Mouse (Mus musculus): ENCODE results near the gene Glra4. TPM values are rescaled to one million over a fixed set of nuclear protein-coding genes. Genes with fewer than 3 reads are reported as not detected.
"Not testable (repeated sequence)": the region's sequence is repeated elsewhere in the genome, so short reads cannot be mapped to it uniquely, and the experiment has no call there.

Gene Glra4
- total RNA-seq, 2 experiments from 2014 or later: not detected

- no peak for DNase-seq
- intact Hi-C loops (cut with DNase I): loop anchor here (10.0 kb wide), 1 partner anchor 295 kb away; the partner anchor contains the start of gene Fam199x
- no peak for TF ChIP-seq CTCF (IDR thresholded peaks at IDR 0.05)
- Histone ChIP-seq H3K4me3 (no peak overlapping the region), H3K27ac (no peak overlapping the region)
These were observed 30.6 kb downstream of the Glra4 start for GRCm38 (mm10) chrX:136749329-136749728.

- TF ChIP-seq CTCF (IDR thresholded peaks at IDR 0.05): peak; percentile 40
- DNase-seq: peak; percentile 24
- H3K4me3 ChIP-seq: no peak overlapping the region
- intact Hi-C loops (cut with DNase I): loop anchor here (5.0 to 10.0 kb wide), 4 partner anchors 78 to 398 kb away; partner anchors contain the start of genes Fam199x and Plp1
- H3K27ac ChIP-seq: peak overlapping the region; percentile 13; the same call in 1 of the 2 replicates
These were observed 35.3 kb downstream of the Glra4 start for GRCm38 (mm10) chrX:136744663-136745062.

GRCm38 (mm10) chrX:136743459-136743858 is 36.5 kb downstream of the Glra4 start, which contains the start of gene Morf4l2:
Morf4l2 (minus strand) TSS chrX:136743690.
- TF ChIP-seq CTCF (IDR thresholded peaks at IDR 0.05): no peak
- no peak for DNase-seq
- Histone ChIP-seq H3K4me3 (peak within 1 kb of the TSS; percentile 76), H3K27ac (peak within 1 kb of the TSS; percentile 96)
- intact Hi-C loops (cut with DNase I): loop anchor here (5.0 to 10.0 kb wide), 4 partner anchors 79 to 399 kb away; partner anchors contain the start of genes Fam199x and Plp1

- H3K27ac ChIP-seq: peak overlapping the region; percentile 96
- intact Hi-C loops (cut with DNase I): loop anchor here (5.0 to 10.0 kb wide), 4 partner anchors 80 to 400 kb away; partner anchors contain the start of genes Fam199x and Plp1
- peak; percentile 45 for DNase-seq
- TF ChIP-seq CTCF (IDR thresholded peaks at IDR 0.05): peak; percentile 70
- H3K4me3 ChIP-seq: peak overlapping the region; percentile 76
These were observed 37.3 kb downstream of the Glra4 start for GRCm38 (mm10) chrX:136742661-136743103.

GRCm38 (mm10) chrX:136742241-136742640 is 37.7 kb downstream of the Glra4 start:
- TF ChIP-seq CTCF (IDR thresholded peaks at IDR 0.05): no peak
- intact Hi-C loops (cut with DNase I): loop anchor here (5.0 to 10.0 kb wide), 4 partner anchors 80 to 400 kb away; partner anchors contain the start of genes Fam199x and Plp1
- Histone ChIP-seq H3K4me3 (peak overlapping the region; percentile 76), H3K27ac (peak overlapping the region; percentile 96)
- peak; percentile 17 for DNase-seq

- intact Hi-C loops (cut with DNase I): loop anchor here (5.0 to 10.0 kb wide), 4 partner anchors 81 to 401 kb away; partner anchors contain the start of genes Fam199x and Plp1
- no peak for TF ChIP-seq CTCF (IDR thresholded peaks at IDR 0.05)
- peak overlapping the region; percentile 76 for H3K4me3 ChIP-seq
- peak overlapping the region; percentile 96 for H3K27ac ChIP-seq
- DNase-seq: peak; percentile 89
These were observed 38.2 kb downstream of the Glra4 start for GRCm38 (mm10) chrX:136741651-136742201.

- intact Hi-C loops (cut with DNase I): loop anchor here (5.0 to 10.0 kb wide), 4 partner anchors 81 to 401 kb away; partner anchors contain the start of genes Fam199x and Plp1
- H3K4me3 ChIP-seq: peak overlapping the region; percentile 76
- H3K27ac ChIP-seq: peak overlapping the region; percentile 96
- TF ChIP-seq CTCF (IDR thresholded peaks at IDR 0.05): no peak
- DNase-seq: peak; percentile 94
These were observed 38.9 kb downstream of the Glra4 start for GRCm38 (mm10) chrX:136740791-136741650.

- intact Hi-C loops (cut with DNase I): loop anchor here (5.0 to 10.0 kb wide), 4 partner anchors 82 to 402 kb away; partner anchors contain the start of genes Fam199x and Plp1
- peak overlapping the region; percentile 93 for H3K27ac ChIP-seq
- no peak for TF ChIP-seq CTCF (IDR thresholded peaks at IDR 0.05)
These were observed 39.7 kb downstream of the Glra4 start for GRCm38 (mm10) chrX:136740087-136740790.

GRCm38 (mm10) chrX:136732016-136732415 is 47.9 kb downstream of the Glra4 start:
- Histone ChIP-seq H3K4me3 (no peak overlapping the region), H3K27ac (no peak overlapping the region)
- no peak for TF ChIP-seq CTCF (IDR thresholded peaks at IDR 0.05)
- intact Hi-C loops (cut with DNase I): no loop called here
- no peak for DNase-seq

More at GRCm38 (mm10) chrX:136740087-136740790, 39.7 kb downstream of the Glra4 start:
- DNase-seq: no peak
- peak overlapping the region; percentile 76 for H3K4me3 ChIP-seq

- H3K27ac ChIP-seq; H3K4me3 ChIP-seq; intact Hi-C loops (cut with DNase I); DNase-seq: not testable (repeated sequence)
These were observed 65.0 kb downstream of the Glra4 start for GRCm38 (mm10) chrX:136714742-136715474.

GRCm38 (mm10) chrX:136708782-136709181 is 71.2 kb downstream of the Glra4 start:
- intact Hi-C loops (cut with DNase I): no loop called here
- peak overlapping the region; percentile 71; the same call in 1 of the 2 replicates for H3K27ac ChIP-seq
- TF ChIP-seq CTCF (IDR thresholded peaks at IDR 0.05): no peak
- no peak for DNase-seq
- H3K4me3 ChIP-seq: peak overlapping the region; percentile 81
